Mouse (Mus musculus) adrenal gland (tissue): ENCODE results near the gene Dll1.

Experiments
- intact Hi-C: fragments of 180-260 bp; cut with DNase I; formaldehyde crosslinking; loops from one replicate; pipeline ENCODE4 v1.15.1; 2025

The Dll1 gene

GRCm38 (mm10) chr17:15337906-15338305 is 38.8 kb downstream of the Dll1 start:
- intact Hi-C loops, result no loop called here

GRCm38 (mm10) chr17:15329740-15330318 is 46.8 kb downstream of the Dll1 start:
- intact Hi-C loops, result no loop called here

- intact Hi-C loops, result no loop called here
Observed at GRCm38 (mm10) chr17:15327106-15327505, 49.6 kb downstream of the Dll1 start.

GRCm38 (mm10) chr17:15325976-15326842 is 50.5 kb downstream of the Dll1 start:
- intact Hi-C loops, result no loop called here

- intact Hi-C loops, result no loop called here
Observed at GRCm38 (mm10) chr17:15323191-15323834, 53.4 kb downstream of the Dll1 start.
